Mouse (Mus musculus): Measurements from ENCODE around the gene Dctn1.

The Dctn1 gene

DNA sequence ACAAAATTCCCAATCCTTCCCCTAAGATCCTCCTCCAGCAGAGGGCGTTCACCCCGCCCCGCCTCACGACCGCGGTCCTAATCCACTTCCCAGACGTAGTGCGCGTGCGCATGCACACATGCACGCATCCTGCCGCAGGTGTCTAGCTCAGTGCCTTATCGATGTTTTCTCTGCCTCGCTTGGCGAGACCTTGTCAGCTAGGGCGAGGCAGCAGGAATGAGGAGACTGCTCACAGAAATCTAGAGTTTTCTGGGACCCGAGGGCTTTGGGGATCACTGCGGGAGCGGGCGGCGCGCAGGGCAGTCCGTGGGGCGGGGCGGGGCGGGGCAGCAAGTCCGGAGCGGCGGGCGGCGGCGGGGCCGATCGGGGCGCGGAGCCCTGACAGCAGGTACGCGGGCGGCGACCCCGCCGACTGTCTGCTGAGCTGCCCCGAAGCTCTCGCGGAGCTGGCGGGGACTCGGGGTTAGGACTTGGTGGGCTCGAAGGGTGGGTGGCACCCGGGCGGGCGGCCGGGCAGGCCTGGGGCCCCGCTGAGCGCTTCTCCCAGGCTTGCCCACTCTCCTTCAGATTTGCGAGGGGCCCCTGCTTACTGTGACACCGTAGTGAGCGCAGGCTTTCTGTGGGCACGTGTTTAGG is at the start of gene Dctn1:
Dctn1 (plus strand) TSS at position 314 of the 636 bp plus-strand sequence.
- DNase-seq (ENCODE audit: low spot score in 2 of 2) = peak; percentile 88 to 94

DNA sequence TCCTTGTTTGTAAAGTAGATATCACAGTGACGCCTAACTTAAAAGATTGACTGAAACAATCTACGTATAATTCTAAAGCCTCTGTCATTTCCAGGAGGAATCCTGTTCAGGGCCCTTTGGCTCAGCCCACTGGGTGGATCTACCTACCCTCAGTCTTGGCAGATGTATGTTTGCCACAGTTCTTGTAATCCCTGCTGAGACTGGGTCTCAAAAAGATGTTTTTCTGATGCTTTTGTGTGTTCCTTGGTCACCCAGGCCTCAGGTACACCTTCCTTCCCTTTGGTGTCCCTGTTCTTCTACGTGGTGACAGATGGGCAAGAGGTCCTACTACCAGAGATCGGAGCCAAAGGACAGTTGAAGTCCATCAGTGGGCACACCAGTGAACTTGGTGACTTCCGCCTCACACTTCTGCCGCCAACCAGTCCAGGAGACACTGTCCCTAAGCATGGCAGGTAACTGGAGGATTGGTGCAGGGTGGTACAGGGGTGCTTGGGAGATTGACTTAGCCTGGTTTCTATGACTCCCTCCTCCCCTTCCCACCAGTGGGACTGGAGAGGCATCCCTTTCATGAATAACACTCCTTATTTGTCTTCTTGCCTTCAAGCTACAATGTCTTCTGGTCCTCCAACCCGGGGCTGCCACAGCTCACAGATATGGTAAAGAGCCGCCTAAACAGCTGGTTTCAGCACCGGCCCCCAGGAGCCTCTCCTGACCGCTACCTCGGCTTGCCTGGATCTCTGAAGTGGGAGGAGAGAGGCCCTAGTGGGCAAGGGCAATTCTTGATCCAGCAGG is 49.2 kb upstream of the Dctn1 start:
- no peak for DNase-seq (ENCODE audit: low spot score in 2 of 2)

DNA sequence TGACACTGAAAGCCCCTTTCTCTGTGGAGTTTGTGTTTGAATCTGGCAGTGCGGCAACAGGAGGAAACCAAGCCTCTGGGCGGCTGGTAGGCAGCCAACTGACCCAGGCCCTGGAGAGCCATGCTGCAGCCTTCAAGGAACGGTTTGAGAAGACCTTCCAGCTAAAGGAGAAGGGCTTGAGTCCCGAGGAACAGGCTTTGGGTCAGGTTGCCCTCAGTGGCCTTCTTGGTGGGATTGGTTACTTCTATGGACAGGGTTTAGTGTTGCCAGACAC is 48.6 kb upstream of the Dctn1 start:
- no peak for DNase-seq (ENCODE audit: low spot score in 2 of 2)

DNA sequence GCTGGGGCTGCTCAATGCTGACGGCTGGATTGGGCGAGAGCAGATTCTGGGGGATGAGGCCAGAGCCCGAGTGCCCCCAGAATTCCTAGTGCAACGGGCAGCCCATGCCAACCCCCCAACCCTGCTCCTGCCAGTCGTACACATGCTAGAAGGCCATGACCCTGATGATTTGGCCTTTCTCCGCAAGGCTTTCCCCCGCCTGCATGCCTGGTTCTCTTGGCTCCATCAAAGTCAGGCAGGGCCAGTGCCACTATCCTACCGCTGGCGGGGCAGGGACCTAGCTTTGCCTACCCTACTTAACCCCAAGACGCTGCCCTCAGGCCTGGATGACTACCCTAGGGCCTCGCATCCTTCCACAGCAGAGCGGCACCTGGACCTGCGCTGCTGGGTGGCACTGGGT is 48.1 kb upstream of the Dctn1 start:
- DNase-seq (ENCODE audit: low spot score in 2 of 2) = no peak

DNA sequence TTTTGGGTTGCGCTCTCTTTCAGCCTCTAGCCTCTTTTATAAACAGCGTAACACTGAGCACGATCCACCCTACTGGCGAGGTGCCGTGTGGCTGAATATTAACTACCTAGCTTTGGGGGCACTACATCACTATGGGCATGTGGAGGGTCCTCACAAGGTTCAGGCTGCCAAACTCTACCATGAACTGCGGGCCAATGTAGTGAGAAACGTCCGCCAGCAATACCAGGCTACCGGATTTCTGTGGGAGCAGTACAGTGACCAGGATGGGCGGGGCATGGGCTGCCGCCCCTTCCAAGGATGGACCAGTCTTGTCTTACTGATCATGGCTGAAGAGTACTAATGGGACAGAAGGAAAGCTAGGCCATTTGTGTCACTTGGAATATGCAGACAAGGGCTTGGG is 47.4 kb upstream of the Dctn1 start:
- no peak for DNase-seq (ENCODE audit: low spot score in 2 of 2)

DNA sequence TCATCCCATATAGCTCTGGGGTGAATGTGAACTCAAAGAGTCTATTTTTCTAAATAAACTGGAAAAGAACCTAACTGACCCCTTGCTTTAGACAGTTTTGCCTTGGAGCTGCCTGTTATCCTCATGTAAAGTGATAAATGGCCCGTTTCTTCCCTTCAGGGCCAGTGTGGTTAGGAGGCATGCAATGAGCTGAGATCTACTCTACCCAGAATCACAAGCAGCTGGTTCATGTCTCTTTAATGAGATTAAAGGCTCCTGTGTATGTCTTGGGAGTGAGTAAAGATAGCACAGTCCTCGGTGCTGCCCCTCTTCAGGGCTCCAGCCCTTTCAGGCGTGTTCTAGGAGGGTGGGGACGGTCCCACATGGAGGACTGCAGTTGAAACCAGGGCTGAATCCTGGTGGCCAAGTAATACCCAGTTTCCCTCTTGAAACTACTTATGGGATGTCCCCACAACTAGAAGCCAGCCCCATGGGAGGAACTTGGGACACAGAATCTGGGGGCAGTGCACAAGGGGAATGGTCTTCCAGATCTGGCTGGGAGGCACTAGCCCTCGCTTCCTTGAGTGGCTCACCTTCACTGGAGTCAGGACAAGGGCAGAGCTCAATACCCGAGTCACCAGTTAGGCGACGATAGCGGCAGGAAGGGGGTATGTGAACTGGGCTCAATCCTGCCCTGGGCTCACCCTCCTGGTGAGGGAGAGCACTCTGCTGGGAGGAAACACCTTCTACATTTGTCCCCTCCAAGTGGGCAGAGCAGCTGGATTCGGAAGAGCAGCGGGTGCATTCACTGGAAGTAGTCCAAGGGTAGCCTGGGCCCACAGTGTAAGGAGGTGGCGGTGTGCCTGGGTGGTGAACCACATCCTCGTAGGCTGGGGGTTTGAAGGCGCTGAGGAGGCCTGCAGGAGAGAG is 46.6 kb upstream of the Dctn1 start:
- DNase-seq (ENCODE audit: low spot score in 2 of 2) = no peak

DNA sequence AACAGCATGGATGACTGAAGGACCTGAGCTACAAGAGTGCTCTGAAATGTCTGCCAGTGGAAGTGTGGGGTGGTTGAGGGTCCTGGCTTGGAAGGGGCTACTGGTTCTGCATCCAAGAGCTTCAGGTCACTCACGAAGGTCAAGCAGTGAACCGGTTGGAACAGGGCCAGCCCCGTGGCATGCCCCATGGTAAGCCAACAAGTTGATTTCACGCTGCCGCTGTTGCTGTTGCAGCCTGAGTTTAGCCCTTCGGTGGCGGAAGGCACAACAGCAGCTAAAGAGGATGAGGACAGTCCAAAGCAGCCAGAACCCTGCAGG is 46.0 kb upstream of the Dctn1 start:
- no peak for DNase-seq (ENCODE audit: low spot score in 2 of 2)

DNA sequence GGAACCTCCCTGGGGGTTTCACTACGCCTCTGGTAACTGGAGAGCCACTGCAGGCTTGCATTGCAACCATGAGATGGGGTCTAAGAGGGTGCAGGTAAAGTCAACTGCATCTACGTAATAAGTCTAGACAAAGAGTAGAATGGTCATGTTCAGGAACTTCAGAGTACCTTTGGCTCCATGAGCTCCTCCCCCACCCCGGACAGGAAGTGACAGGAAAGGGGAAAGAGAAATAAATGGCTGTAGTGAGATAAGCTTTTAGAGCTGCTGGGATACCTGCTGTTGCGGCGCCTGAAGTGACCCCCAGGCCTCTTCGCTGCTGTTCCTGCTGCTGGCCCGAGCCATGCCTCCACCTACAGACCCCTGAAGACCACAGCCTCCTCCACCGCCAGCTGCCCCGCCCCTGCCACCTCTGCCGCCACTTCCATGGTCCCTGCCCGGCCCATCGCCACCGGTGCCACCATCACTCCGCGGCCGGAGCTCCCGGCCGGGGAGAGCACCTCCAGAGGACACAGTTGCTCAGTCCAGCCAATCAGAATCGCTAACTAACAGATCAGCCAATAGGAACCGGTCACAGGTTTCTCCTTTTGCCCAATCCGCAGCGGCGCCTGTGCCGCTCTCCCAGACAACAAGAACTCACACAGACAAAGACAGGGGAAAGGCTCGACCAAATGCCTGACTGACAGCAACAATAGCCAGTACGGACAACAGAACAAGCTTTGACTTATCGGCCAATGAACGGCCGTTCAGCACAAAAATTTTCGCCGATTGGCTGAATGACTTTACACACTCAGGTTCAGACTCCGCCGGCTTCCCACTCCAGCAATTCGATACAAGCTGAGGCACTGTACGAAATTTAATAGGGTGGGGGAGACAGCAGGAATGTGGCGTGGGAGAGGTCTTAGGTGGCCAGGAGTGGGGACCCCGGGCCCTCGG is 44.5 kb upstream of the Dctn1 start, which contains the start of gene Wbp1:
Wbp1 (minus strand) TSS at position 630 of the 933 bp plus-strand sequence.
- DNase-seq (ENCODE audit: low spot score in 2 of 2) = peak; percentile 88 to 94

DNA sequence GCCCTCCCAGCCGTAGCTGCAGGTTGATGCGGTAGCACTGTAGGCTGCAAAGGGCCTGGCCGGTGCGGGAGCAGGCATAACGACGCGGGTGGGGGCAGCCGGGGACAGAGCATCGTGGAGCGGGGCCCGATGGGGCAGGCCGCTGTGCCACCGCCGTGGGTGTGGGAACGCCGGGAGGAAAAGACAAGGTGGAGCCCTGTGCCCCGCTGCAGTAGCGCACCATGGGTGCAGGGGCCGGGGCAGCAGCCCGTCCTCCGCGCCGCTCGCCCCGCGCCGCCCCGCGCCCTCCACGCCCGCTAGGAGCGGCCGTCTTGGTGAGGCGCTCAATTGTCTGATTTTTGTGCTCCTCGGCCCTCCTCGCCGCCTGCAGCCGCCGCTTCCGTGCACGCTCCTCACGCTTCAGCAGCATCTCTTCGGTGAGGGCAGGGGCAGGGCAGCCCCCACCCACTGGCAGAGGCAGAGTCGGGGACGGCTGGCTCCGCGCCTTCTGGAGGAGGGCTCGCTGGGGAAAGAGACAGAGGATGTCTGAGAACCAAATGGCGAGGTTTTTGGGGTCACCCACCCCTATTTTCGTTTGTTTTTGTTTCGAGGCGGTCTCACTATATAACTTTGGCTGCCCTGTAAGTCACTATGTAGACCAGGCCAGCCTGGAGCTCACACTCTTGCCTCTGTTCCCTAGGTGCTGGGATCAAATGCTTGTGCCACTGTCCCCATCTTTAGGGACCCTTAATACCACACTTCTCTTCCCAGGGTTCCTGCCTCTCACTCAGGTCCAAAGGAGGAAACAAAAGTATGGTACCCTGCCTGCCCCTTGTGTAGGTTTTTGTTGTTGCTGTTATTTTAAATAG is 43.6 kb upstream of the Dctn1 start:
- peak in 1 of 2 experiments; percentile 37 for DNase-seq (ENCODE audit: low spot score in 2 of 2)

DNA sequence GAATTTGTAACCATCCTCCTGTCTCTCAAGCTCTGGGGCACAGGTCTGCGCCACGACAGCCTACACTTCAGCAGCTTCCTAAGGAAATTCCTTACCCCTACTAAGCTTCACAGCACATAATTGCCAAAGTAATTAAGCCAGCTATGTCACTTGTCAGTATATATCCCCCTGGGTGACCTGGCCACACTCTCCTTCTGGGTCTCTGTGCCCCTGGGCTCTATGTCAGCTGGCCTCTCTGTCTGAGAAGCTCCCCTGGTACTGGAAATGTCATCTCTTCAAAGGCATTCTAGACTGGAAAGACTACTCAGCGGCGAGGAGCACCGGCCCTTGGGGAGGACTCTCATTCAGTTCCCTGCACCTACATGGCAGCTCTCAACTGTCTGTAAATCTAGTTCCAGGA is 42.8 kb upstream of the Dctn1 start:
- no peak for DNase-seq (ENCODE audit: low spot score in 2 of 2)

DNA sequence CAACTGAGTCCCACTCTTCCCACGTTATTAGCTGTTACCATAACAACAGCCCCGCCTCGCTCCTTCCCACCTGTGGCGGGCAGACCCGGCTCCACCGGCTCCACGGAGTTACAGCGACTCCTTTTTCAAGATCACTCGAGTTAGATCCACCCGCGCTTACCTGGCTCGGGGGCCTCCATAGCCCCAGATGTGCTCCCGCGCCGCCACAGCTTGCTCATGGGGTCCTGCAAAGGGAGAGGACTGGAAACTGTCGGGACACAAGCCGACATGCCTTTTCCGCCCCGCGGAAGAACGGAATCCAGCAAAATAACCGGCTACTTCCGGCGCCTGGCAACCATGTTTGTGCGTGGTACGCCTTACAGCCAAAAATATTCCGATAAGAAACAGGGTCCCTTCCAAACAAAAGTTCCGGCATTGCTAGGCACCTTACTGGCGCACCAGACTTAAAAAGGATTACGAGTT is 40.8 kb upstream of the Dctn1 start:
- peak; percentile 84 to 91 for DNase-seq (ENCODE audit: low spot score in 2 of 2)

DNA sequence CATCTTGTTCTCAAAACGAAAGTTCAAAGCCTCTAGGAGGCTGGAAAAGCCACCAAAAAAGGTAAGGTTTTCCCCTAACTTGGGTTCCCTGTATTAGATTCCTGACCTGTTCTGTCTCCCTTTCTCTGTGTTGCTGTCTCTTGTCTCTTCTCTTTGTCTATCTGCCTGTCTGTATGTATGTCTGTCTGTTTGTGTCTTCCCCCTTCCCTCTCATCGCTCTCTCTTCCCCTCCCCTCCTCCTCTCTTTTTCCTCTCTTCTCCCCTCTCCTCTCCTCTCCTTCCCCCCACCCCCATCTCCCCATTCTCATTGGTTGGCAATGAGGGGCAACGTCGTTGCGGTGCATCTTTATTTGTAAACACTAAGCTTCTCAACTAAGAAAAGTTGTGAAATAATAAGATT is 40.4 kb upstream of the Dctn1 start, which contains the start of gene Ino80b:
Ino80b (minus strand) TSS at position 101 of the 400 bp plus-strand sequence.
- no peak for DNase-seq (ENCODE audit: low spot score in 2 of 2)

DNA sequence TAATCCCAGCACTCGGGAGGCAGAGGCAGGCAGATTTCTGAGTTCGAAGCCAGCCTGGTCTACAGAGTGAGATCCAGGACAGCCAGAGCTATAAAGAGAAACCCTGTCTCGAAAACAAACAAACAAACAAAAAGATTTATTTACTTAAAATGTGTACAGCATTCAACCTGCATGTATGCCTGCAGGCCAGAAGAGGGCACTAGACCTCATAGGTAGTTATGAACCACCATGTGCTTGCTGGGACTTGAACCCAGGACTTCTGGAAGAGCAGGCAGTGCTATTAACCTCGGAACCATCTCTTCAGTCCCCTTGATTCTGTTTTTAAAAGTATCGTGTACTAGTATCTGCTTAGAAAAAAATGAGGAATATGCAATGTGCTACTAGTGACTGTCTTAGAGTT is 38.3 kb upstream of the Dctn1 start:
- DNase-seq (ENCODE audit: low spot score in 2 of 2) = no peak

DNA sequence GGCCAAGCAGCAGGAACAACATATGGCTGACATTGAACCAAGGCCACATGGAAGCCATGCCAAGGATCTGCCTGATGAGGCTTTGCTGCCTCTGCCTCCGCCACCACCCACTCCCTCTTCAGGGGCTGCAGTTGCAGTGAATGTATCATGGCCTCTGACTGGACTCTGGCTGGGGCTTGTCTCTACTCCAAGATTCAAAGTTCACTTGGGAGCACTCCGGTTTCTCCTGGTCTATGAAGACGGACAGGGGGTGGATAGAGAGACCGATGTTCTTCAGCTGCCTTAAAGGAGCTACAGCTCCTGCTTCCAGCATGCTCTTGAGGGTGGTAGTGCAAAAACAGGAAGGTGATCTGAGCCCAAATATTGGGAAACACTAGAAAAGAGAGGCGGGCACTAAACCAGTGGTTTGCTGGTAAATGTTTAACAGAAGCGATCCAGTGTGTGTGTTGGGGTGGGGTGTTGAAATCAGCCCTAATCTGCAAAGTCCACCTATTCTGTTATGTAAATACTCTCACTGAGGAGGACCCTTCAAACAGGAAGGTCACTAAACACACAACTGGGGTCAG is 34.2 kb upstream of the Dctn1 start:
- no peak for DNase-seq (ENCODE audit: low spot score in 2 of 2)

DNA sequence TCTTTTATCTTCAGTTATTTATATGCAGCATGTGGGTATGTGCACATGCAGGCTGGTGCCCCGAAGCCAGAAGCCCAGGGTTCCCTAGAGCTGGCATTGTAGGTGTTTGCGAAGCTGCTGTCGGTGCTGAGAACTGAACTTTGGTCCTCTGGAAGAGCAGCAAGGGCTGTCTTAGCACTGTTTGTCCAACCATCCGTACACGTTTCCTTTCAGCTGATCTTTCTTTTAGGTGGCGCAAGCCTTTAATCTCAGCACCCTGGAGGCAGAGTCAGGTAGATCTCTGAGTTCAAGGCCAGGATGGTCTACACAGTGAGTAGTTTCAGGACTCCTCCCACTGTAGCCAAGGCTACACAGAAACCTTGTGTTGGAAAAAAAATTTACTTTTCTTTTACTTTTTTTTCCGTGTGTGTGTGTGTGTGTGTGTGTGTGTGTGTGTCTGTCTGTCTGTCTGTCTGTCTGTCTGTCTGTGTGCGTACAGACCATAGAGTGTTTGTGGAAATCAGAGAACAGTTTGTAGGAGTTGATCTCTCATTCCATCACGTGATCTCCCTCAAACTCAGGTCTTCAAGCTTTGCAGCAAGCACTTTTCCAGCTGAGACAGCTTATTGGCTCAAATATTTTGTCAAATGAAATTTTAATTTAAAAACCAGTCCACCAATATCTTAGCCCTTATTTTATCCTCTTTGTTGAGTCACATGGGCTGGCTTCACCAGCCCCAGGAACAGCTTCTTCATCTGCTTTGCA is 33.4 kb upstream of the Dctn1 start:
- no peak for DNase-seq (ENCODE audit: low spot score in 2 of 2)

DNA sequence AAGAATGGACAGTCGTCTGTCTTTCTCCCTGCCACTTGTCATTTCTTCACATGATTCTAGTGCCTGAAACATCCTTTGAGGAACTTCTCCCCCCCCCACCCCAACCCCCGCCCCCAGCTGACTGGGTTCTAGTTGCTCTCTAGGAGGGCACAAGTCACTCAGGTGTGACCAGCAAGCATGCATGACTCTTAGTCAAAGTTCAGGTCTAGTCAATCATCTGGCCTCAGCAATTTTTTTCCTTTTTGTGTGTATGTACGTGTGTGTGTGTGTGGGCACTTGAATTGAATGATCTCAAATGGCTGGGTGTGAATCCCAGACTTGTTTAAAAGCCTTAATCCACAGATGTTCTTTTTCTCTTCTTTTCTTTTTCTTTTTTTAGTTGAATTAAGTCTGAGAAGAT is 31.5 kb upstream of the Dctn1 start:
- DNase-seq (ENCODE audit: low spot score in 2 of 2) = no peak

DNA sequence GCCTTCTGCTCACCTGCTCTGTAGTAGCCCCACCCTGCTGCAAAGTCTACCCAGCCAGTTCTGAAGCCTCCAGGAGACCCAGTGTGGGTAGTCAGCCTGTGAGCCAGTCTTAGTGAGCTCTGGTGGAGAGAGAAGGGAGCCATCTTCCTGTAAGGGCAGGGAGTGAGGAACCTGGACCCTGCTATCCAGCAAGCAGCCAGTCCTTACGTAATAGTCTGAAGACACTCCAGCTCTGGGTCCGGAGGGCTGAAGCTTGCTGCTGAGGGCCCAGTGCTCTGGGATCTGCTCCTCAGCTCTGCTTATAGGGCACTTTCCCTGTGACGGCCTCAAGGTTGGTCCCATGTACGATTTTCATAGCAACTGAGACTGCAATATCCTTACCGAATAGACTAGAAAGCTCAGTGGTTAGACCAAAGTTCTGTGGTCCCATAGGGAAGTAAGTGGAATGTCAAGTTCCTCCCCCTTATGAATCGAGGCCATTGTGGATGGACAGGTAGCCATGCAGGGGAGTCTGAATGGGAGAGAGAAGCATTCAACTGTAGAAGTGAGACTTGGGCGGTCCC is 30.7 kb upstream of the Dctn1 start, which contains the start of gene Rtkn:
Rtkn (plus strand) TSS at position 513 of the 563 bp plus-strand sequence.
- DNase-seq (ENCODE audit: low spot score in 2 of 2) = no peak

DNA sequence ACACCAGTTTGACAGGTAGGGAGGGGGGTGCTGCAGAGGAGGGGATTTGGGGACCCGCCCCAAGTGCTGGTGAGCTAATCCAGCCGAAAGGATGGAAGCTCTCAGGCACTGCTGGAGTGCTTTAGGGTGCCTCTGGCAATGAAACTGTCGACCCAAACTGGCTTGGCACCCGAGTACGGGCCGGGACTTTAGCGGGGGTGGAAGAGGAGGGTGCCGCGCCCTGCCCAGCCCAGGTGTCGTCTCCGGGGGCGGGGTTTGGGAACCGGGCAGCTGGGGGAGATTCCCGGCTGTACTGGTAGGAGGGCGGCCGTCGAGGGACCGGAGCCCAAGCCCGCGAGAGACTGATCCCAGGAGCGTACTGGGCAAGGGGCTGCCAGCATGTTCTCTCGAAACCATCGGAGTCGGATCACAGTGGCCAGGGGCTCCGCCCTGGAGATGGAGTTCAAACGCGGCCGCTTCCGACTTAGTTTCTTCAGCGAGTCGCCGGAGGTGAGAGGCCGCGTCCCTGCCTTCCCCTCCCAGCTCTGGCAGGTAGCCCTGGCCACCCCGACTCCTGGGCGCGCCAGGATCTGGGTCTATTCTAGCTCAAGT is 30.1 kb upstream of the Dctn1 start:
- DNase-seq (ENCODE audit: low spot score in 2 of 2) = no peak
